Comparison of ENCODE assay signal across 21 mouse cellular contexts in the genomic region with DNA sequence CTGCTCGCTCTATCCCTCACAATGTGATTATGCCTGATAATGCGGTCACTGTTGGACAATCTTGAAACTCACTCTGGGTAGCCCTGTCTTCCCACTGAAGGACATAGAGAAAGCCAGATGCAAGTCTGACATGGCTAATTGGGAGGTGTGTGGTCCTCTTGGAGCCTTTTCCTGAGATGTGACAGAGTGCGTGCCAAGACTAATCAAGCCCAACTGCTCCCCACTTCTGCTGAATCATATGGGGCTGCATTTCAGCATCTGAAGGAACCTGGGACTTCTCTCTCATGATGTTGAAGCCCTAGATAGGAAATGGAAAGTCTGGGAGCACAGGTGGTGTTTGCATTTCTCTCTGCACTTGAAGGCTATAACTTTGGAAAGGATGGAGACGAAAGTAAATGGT. TPM values are rescaled to one million over a fixed set of nuclear protein-coding genes. Genes with fewer than 3 reads are reported as not detected.
DNase-seq lines count a peak whose midpoint lies in the region; ATAC-seq and TF ChIP-seq lines count a peak whose summit lies in the region.
"Had no signal": no experiment of that assay in that cellular context is flagged by ENCODE, and none has a peak within 500 bp of the region (broad histone marks: within the 10 kb centered on the region; RNA-seq: fewer than 3 reads in every experiment).

No protein-coding gene starts in this region.

- DNase-seq in forebrain, embryonic 14.5 days (ENCODE audit: low spot score): peak; percentile 40
- peak; percentile 12 for DNase-seq in liver
- no peak for DNase-seq in liver, postnatal 0 days
- no peak for DNase-seq in liver, embryonic 13.5 days
- DNase-seq in layer of hippocampus, adult 11-12 months (ENCODE audit: low spot score): no peak
- DNase-seq: adrenal gland, postnatal 10 days; cerebellum, adult 11-12 months; cerebellum, adult 9-10 months; cerebellum, postnatal 25 days; gastrocnemius, adult 2 months; gastrocnemius, postnatal 25 days; heart, postnatal 10 days; heart, postnatal 4 days had no signal

- no peaks in the 10 kb centered on the region for H3K36me3 ChIP-seq in forebrain, embryonic 14.5 days (ENCODE audit: control insufficient read depth, insufficient read depth, low read length)
- no peaks in the 10 kb centered on the region for H3K36me3 ChIP-seq in forebrain, embryonic 12.5 days (replicated peaks)
- peaks cover 38% of the 10 kb centered on the region for H3K36me3 ChIP-seq in liver, postnatal 0 days (replicated peaks; ENCODE audit: insufficient read depth, low read length)
- H3K36me3 ChIP-seq in liver, embryonic 13.5 days: no peaks in the 10 kb centered on the region
- H3K36me3 ChIP-seq: embryonic facial prominence, embryonic 12.5 days; hindbrain, embryonic 12.5 days had no signal

- no peak for TF ChIP-seq CTCF in liver, postnatal 0 days (IDR thresholded peaks at IDR 0.05; ENCODE audit: low read depth)

- H3K4me2 ChIP-seq in forebrain, embryonic 14.5 days (ENCODE audit: low read length): no peak overlapping the region
- no peak overlapping the region for H3K4me2 ChIP-seq in forebrain, embryonic 12.5 days
- H3K4me2 ChIP-seq in liver, postnatal 0 days (ENCODE audit: low read depth, low read length): no peak overlapping the region
- H3K4me2 ChIP-seq in liver, embryonic 13.5 days: no peak overlapping the region
- H3K4me2 ChIP-seq: embryonic facial prominence, embryonic 12.5 days; hindbrain, embryonic 12.5 days had no signal

- H3K27ac ChIP-seq in forebrain, embryonic 14.5 days (ENCODE audit: low read depth, low read length): no peak overlapping the region
- no peak overlapping the region for H3K27ac ChIP-seq in forebrain, embryonic 12.5 days
- H3K27ac ChIP-seq in liver, postnatal 0 days (ENCODE audit: low read depth): no peak overlapping the region
- 0 out of 2 replicates have a peak overlapping the region, but pooled peaks have one; percentile 26 for H3K27ac ChIP-seq in liver, embryonic 13.5 days
- H3K27ac ChIP-seq: embryonic facial prominence, embryonic 12.5 days; gastrocnemius, adult 2 months; hindbrain, embryonic 12.5 days had no signal

- no peaks in the 10 kb centered on the region for H3K9me3 ChIP-seq in forebrain, embryonic 14.5 days (replicated peaks; ENCODE audit: control insufficient read depth, low read length)
- H3K9me3 ChIP-seq in forebrain, embryonic 12.5 days: no peaks in the 10 kb centered on the region
- no peaks in the 10 kb centered on the region for H3K9me3 ChIP-seq in liver, postnatal 0 days (ENCODE audit: low read length)
- H3K9me3 ChIP-seq in liver, embryonic 13.5 days (replicated peaks): no peaks in the 10 kb centered on the region
- H3K9me3 ChIP-seq: embryonic facial prominence, embryonic 12.5 days; hindbrain, embryonic 12.5 days had no signal

- no peak overlapping the region for H3K9ac ChIP-seq in forebrain, embryonic 14.5 days (ENCODE audit: low read length)
- H3K9ac ChIP-seq in forebrain, embryonic 12.5 days: no peak overlapping the region
- no peak overlapping the region for H3K9ac ChIP-seq in liver, postnatal 0 days (replicated peaks)
- H3K9ac ChIP-seq in liver, embryonic 13.5 days: no peak overlapping the region
- H3K9ac ChIP-seq: embryonic facial prominence, embryonic 12.5 days; hindbrain, embryonic 12.5 days had no signal

- H3K27me3 ChIP-seq in forebrain, embryonic 14.5 days (replicated peaks; ENCODE audit: control insufficient read depth, insufficient read depth, low read length): no peaks in the 10 kb centered on the region
- no peaks in the 10 kb centered on the region for H3K27me3 ChIP-seq in forebrain, embryonic 12.5 days
- H3K27me3 ChIP-seq in liver, postnatal 0 days (ENCODE audit: insufficient read depth, low read length): no peaks in the 10 kb centered on the region
- no peaks in the 10 kb centered on the region for H3K27me3 ChIP-seq in liver, embryonic 13.5 days
- H3K27me3 ChIP-seq: embryonic facial prominence, embryonic 12.5 days; hindbrain, embryonic 12.5 days had no signal

- no peak for TF ChIP-seq EP300 in liver, postnatal 0 days (IDR thresholded peaks at IDR 0.05; ENCODE audit: low read depth)

- H3K4me3 ChIP-seq in forebrain, embryonic 14.5 days (ENCODE audit: low read depth, low read length): no peak overlapping the region
- no peak overlapping the region for H3K4me3 ChIP-seq in forebrain, embryonic 12.5 days (replicated peaks)
- H3K4me3 ChIP-seq in liver, postnatal 0 days (ENCODE audit: low read depth, low read length): no peak overlapping the region
- H3K4me3 ChIP-seq in liver, embryonic 13.5 days (replicated peaks): no peak overlapping the region
- H3K4me3 ChIP-seq: embryonic facial prominence, embryonic 12.5 days; gastrocnemius, adult 2 months; hindbrain, embryonic 12.5 days had no signal

- H3K4me1 ChIP-seq in forebrain, embryonic 14.5 days (ENCODE audit: control insufficient read depth, insufficient read depth, low read length): no peaks in the 10 kb centered on the region
- H3K4me1 ChIP-seq in forebrain, embryonic 12.5 days: no peaks in the 10 kb centered on the region
- H3K4me1 ChIP-seq in liver, postnatal 0 days (ENCODE audit: insufficient read depth): peaks cover under 1% of the 10 kb centered on the region; the same call in 1 of the 2 replicates
- H3K4me1 ChIP-seq in liver, embryonic 13.5 days (replicated peaks): peaks cover 20% of the 10 kb centered on the region
- H3K4me1 ChIP-seq: embryonic facial prominence, embryonic 12.5 days; hindbrain, embryonic 12.5 days had no signal

- WGBS in forebrain, embryonic 14.5 days: 92% methylated on average over 4 of the region's 4 CpGs
- 95% methylated on average over 4 of the region's 4 CpGs for WGBS in forebrain, embryonic 12.5 days
- WGBS in liver, postnatal 0 days (ENCODE audit: insufficient replicate concordance): 85% methylated on average over 4 of the region's 4 CpGs
- WGBS in liver, embryonic 13.5 days (ENCODE audit: insufficient replicate concordance): 76% methylated on average over 4 of the region's 4 CpGs

- ATAC-seq in forebrain, embryonic 14.5 days: peak; percentile 65; the same call in 1 of the 2 replicates
- ATAC-seq in forebrain, embryonic 12.5 days (ENCODE audit: low FRiP score): no peak
- no peak for ATAC-seq in liver, postnatal 0 days
- ATAC-seq in liver, embryonic 13.5 days (ENCODE audit: low read depth): peak; percentile 47
- 0 out of 2 replicates have a peak, but pooled peaks have one; percentile 14 for ATAC-seq in megakaryocyte progenitor cell, adult 5-6 weeks (replicated peaks; ENCODE audit: poor library complexity)
- no peak for ATAC-seq in frontal cortex, adult (ENCODE audit: low TSS enrichment)
- ATAC-seq: hindbrain, embryonic 16.5 days; inflammation-experienced regulatory T-cells, adult 6 months had no signal

RNA-seq across cellular contexts. Expression of gene Ifih1, which starts 32.9 kb away (rescaled TPM):
- polyA plus RNA-seq in forebrain, embryonic 14.5 days (2014; fragmentation: Nextera tagmentation; extraction: Ambion mirVana): 1.1 and 1.3 TPM in 2 replicates
- 1.5 and 1.9 TPM in 2 replicates for polyA plus RNA-seq in forebrain, embryonic 12.5 days (2016; fragmentation: Nextera tagmentation; extraction: Ambion mirVana)
- polyA plus RNA-seq in liver, postnatal 0 days (2015; fragmentation: Nextera tagmentation; extraction: Ambion mirVana): 5.9 and 6.2 TPM in 2 replicates
- polyA plus RNA-seq in liver, embryonic 13.5 days (2015; fragmentation: Nextera tagmentation; extraction: Ambion mirVana): 3.3 and 4.3 TPM in 2 replicates
- total RNA-seq in megakaryocyte progenitor cell, adult 5-6 weeks (2015): 13.0 and 16.8 TPM in 2 replicates
- total RNA-seq in megakaryocyte progenitor cell, adult 5-6 weeks (2017): 14.4 and 21.1 TPM in 2 replicates

RNA-seq across cellular contexts. Expression of gene Fap, which starts 39.3 kb away (rescaled TPM):
- polyA plus RNA-seq in forebrain, embryonic 14.5 days (2014; fragmentation: Nextera tagmentation; extraction: Ambion mirVana): 0.61 and 1.2 TPM in 2 replicates
- polyA plus RNA-seq in forebrain, embryonic 12.5 days (2016; fragmentation: Nextera tagmentation; extraction: Ambion mirVana): 1.6 TPM in 2 replicates
- 0.15 and 0.20 TPM in 2 replicates for polyA plus RNA-seq in liver, postnatal 0 days (2015; fragmentation: Nextera tagmentation; extraction: Ambion mirVana)
- 0.40 and 0.54 TPM in 2 replicates for polyA plus RNA-seq in liver, embryonic 13.5 days (2015; fragmentation: Nextera tagmentation; extraction: Ambion mirVana)
- 0.25 and 2.0 TPM in 2 replicates for total RNA-seq in megakaryocyte progenitor cell, adult 5-6 weeks (2015)
- total RNA-seq in megakaryocyte progenitor cell, adult 5-6 weeks (2017): 0.21 and 0.30 TPM in 2 replicates
- polyA plus RNA-seq: C2C12 had no signal

RNA-seq across cellular contexts. Expression of gene Gca, which starts 51.0 kb away (rescaled TPM):
- polyA plus RNA-seq in forebrain, embryonic 14.5 days (2014; fragmentation: Nextera tagmentation; extraction: Ambion mirVana): 7.1 and 8.4 TPM in 2 replicates
- polyA plus RNA-seq in forebrain, embryonic 12.5 days (2016; fragmentation: Nextera tagmentation; extraction: Ambion mirVana): 8.6 TPM in 2 replicates
- 5.1 and 5.2 TPM in 2 replicates for polyA plus RNA-seq in liver, postnatal 0 days (2015; fragmentation: Nextera tagmentation; extraction: Ambion mirVana)
- polyA plus RNA-seq in liver, embryonic 13.5 days (2015; fragmentation: Nextera tagmentation; extraction: Ambion mirVana): 1.9 and 2.2 TPM in 2 replicates
- 46.7 and 52.3 TPM in 2 replicates for total RNA-seq in megakaryocyte progenitor cell, adult 5-6 weeks (2015)
- total RNA-seq in megakaryocyte progenitor cell, adult 5-6 weeks (2017): 17.3 and 28.6 TPM in 2 replicates

Comparison
In these comparisons a context has a peak if more than half of its experiments do, and no peak if none do; other contexts are left out.
1. ATAC-seq: peak in forebrain, embryonic 14.5 days (single experiment), liver, embryonic 13.5 days (single experiment) and megakaryocyte progenitor cell, adult 5-6 weeks (single experiment); none in forebrain, embryonic 12.5 days (single experiment), liver, postnatal 0 days (single experiment) and frontal cortex, adult (single experiment).
2. DNase-seq: peak in forebrain, embryonic 14.5 days (single experiment) and liver (single experiment); none in liver, postnatal 0 days (single experiment), liver, embryonic 13.5 days (single experiment) and layer of hippocampus, adult 11-12 months (single experiment).